Mouse (Mus musculus) brain, embryonic 14.5 days (tissue): ENCODE data around the gene Adamts9.

ENCODE experiments used
- CTCF ChIP-seq: fragments of 200-500 bp; IDR thresholded peaks from 2 replicates; pipeline ENCODE4 v1.5.1; 2012; ENCODE audit warnings: inconsistent platforms, mild to moderate bottlenecking, moderate library complexity, borderline replicate concordance; ENCODE audit not compliant: insufficient read depth, insufficient read length; ENCODE audit errors: extremely low read depth
- POLR2A ChIP-seq: fragments of 200-500 bp; IDR thresholded peaks from 2 replicates; pipeline ENCODE4 v1.6.1; 2012; ENCODE audit warnings: mild to moderate bottlenecking, inconsistent platforms, borderline replicate concordance; ENCODE audit not compliant: poor library complexity, insufficient read depth, insufficient read length, severe bottlenecking; ENCODE audit errors: extremely low read depth

DNA sequence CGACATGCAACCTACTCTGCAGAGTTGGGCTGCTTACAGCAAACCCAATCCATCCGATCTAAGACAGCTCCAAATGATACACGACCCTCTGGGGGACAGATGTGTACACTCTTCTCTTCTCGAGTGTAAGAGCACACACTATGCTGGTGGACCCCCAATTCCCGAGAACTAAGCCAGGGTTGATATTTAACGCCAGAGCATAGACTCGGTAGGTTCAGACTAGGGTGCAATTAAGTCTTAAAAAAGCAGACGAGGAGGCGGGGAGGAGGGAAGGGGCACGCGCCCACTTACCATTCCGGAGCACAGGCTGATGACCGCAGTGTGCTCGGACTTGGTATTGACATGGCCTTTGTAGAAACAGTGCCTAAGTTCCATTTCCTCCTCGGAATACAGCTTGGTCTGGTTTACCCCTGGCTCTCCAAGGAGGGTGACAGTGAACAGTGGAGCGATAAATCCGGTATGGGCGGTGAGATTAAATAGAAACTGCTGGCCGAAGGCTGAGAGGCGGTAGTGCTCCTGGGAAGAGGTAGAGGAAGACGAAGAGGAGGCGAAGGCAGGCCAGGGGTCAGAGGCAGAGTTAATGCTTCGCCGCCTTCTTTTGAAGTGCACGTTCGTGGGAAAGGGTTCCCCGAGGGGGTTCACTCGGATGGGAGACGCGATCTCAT is 1.4 kb downstream of the Adamts9 start:
- TF ChIP-seq CTCF (no peak), POLR2A (no peak)
